Mouse (Mus musculus) limb, embryonic 11.5 days (tissue): ENCODE measurements around the gene Akt2. TPM values are rescaled to one million over a fixed set of nuclear protein-coding genes. Genes with fewer than 3 reads are reported as not detected.

Experiments used
- ATAC-seq: fragments of 200-750 bp; cut with Nextera tagmentation; 2 replicates; pipeline ENCODE4 v1.8.0; 2017; ENCODE audit warnings: low read depth; ENCODE audit not compliant: insufficient number of reproducible peaks, low FRiP score, low TSS enrichment
- DNase-seq: peaks from one replicate; pipeline ENCODE4 v3.0.0-alpha.2; 2015; ENCODE audit warnings: low spot score
- H3K27ac ChIP-seq: fragments of 300-500 bp; sonication (generic); replicated peaks from 2 replicates; pipeline ENCODE4 v1.5.1; 2014; ENCODE audit warnings: low read depth, mild to moderate bottlenecking, low read length
- H3K27me3 ChIP-seq: fragments of 300-500 bp; sonication (generic); 2 replicates; pipeline ENCODE4 v1.6.1; 2014; ENCODE audit warnings: mild to moderate bottlenecking, low read length, mixed read lengths; ENCODE audit not compliant: control insufficient read depth, insufficient read depth
- H3K36me3 ChIP-seq: fragments of 300-500 bp; sonication (generic); 2 replicates; pipeline ENCODE4 v1.6.1; 2014; ENCODE audit warnings: mild to moderate bottlenecking, low read length, moderate library complexity, mixed read lengths; ENCODE audit not compliant: control insufficient read depth, insufficient read depth
- H3K4me1 ChIP-seq: fragments of 300-500 bp; sonication (generic); 2 replicates; pipeline ENCODE4 v1.6.1; 2014; ENCODE audit warnings: low read length, mixed read lengths; ENCODE audit not compliant: control insufficient read depth, insufficient read depth
- H3K4me2 ChIP-seq: fragments of 300-500 bp; sonication (generic); 2 replicates; pipeline ENCODE4 v1.6.1; 2014; ENCODE audit warnings: low read depth, mild to moderate bottlenecking, moderate library complexity; ENCODE audit not compliant: severe bottlenecking
- H3K4me3 ChIP-seq: fragments of 300-500 bp; sonication (generic); 2 replicates; pipeline ENCODE4 v1.5.1; 2014; ENCODE audit warnings: low read depth, low read length
- H3K9ac ChIP-seq: fragments of 300-500 bp; sonication (generic); 2 replicates; pipeline ENCODE4 v1.6.1; 2014; ENCODE audit warnings: mild to moderate bottlenecking, low read length
- H3K9me3 ChIP-seq: fragments of 300-500 bp; sonication (generic); 2 replicates; pipeline ENCODE4 v1.6.1; 2016; ENCODE audit warnings: low read length; ENCODE audit not compliant: control insufficient read depth
- WGBS: fragments of 180-500 bp; shearing (Covaris S2); extraction: QIAGEN DNeasy Blood & Tissue Kit; methylation state at CpG from one replicate; pipeline ENCODE4 v1.1.7; 2014; 5-methylcytosine and 5-hydroxymethylcytosine counted together
- polyA plus RNA-seq: library from polyadenylated mRNA; unstranded; fragments of >200 nt; fragmentation: Nextera tagmentation; extraction: Ambion mirVana; gene quantifications from 2 replicates; pipeline ENCODE4 v1.2.1, GENCODE M21; 2014

Gene Akt2
- polyA plus RNA-seq, 1 experiment from 2014 or later = 85.7 TPM

- H3K4me2 ChIP-seq = 0 out of 2 replicates have a peak overlapping the region, but pooled peaks have one; percentile 14
- H3K9me3 ChIP-seq = no peaks in the 10 kb centered on the region
Measured at GRCm38 (mm10) chr7:27606481-27607254, 15.3 kb downstream of the Akt2 start.

GRCm38 (mm10) chr7:27607580-27607979 is 16.2 kb downstream of the Akt2 start:
- Histone ChIP-seq H3K9me3 (no peaks in the 10 kb centered on the region), H3K27me3 (no peaks in the 10 kb centered on the region), H3K9ac (no peak overlapping the region), H3K36me3 (peaks cover 8% of the 10 kb centered on the region), H3K4me2 (no peak overlapping the region), H3K4me3 (no peak overlapping the region), H3K27ac (no peak overlapping the region), H3K4me1 (peaks cover 12% of the 10 kb centered on the region)
- ATAC-seq = no peak
- no peak for DNase-seq
- 74% methylated on average over 5 of the region's 5 CpGs for WGBS

More at GRCm38 (mm10) chr7:27606481-27607254, 15.3 kb downstream of the Akt2 start:
- H3K4me1 ChIP-seq = peaks cover 12% of the 10 kb centered on the region
- H3K36me3 ChIP-seq = peaks cover 8% of the 10 kb centered on the region
- no peak for ATAC-seq
- H3K4me3 ChIP-seq = no peak overlapping the region
- no peak overlapping the region for H3K9ac ChIP-seq
- H3K27ac ChIP-seq = 0 out of 2 replicates have a peak overlapping the region, but pooled peaks have one; percentile 36
- WGBS = 55% methylated on average over 10 of the region's 10 CpGs
- DNase-seq = no peak
- no peaks in the 10 kb centered on the region for H3K27me3 ChIP-seq

GRCm38 (mm10) chr7:27608130-27608529 is 16.8 kb downstream of the Akt2 start:
- no peak overlapping the region for H3K4me3 ChIP-seq
- no peaks in the 10 kb centered on the region for H3K9me3 ChIP-seq
- DNase-seq (no peak), ATAC-seq (no peak)
- H3K27ac ChIP-seq = no peak overlapping the region
- 87% methylated on average over 3 of the region's 3 CpGs for WGBS
- H3K36me3 ChIP-seq = peaks cover 8% of the 10 kb centered on the region
- no peaks in the 10 kb centered on the region for H3K27me3 ChIP-seq
- H3K9ac ChIP-seq = no peak overlapping the region
- no peak overlapping the region for H3K4me2 ChIP-seq
- peaks cover 12% of the 10 kb centered on the region for H3K4me1 ChIP-seq

- H3K9ac ChIP-seq = no peak overlapping the region
- no peaks in the 10 kb centered on the region for H3K27me3 ChIP-seq
- 94% methylated on average over 4 of the region's 4 CpGs for WGBS
- H3K36me3 ChIP-seq = peaks cover 8% of the 10 kb centered on the region
- no peaks in the 10 kb centered on the region for H3K9me3 ChIP-seq
- no peak overlapping the region for H3K27ac ChIP-seq
- ATAC-seq = no peak
- H3K4me1 ChIP-seq = peaks cover 12% of the 10 kb centered on the region
- no peak overlapping the region for H3K4me3 ChIP-seq
- H3K4me2 ChIP-seq = no peak overlapping the region
- DNase-seq = no peak
Measured at GRCm38 (mm10) chr7:27609285-27609684, 17.9 kb downstream of the Akt2 start.

GRCm38 (mm10) chr7:27609688-27610087 is 18.3 kb downstream of the Akt2 start:
- Histone ChIP-seq H3K4me2 (no peak overlapping the region), H3K4me3 (no peak overlapping the region), H3K27me3 (no peaks in the 10 kb centered on the region), H3K4me1 (peaks cover 12% of the 10 kb centered on the region), H3K27ac (no peak overlapping the region), H3K36me3 (peaks cover 8% of the 10 kb centered on the region), H3K9ac (no peak overlapping the region), H3K9me3 (no peaks in the 10 kb centered on the region)
- 84% methylated on average over 2 of the region's 2 CpGs for WGBS
- ATAC-seq (no peak), DNase-seq (no peak)

- H3K4me3 ChIP-seq = no peak overlapping the region
- H3K27ac ChIP-seq = no peak overlapping the region
- ATAC-seq (no peak), DNase-seq (no peak)
- peaks cover 12% of the 10 kb centered on the region for H3K4me1 ChIP-seq
- no peaks in the 10 kb centered on the region for H3K27me3 ChIP-seq
- 94% methylated on average over 3 of the region's 3 CpGs for WGBS
- no peak overlapping the region for H3K9ac ChIP-seq
- H3K36me3 ChIP-seq = peaks cover 8% of the 10 kb centered on the region
- no peaks in the 10 kb centered on the region for H3K9me3 ChIP-seq
- no peak overlapping the region for H3K4me2 ChIP-seq
Measured at GRCm38 (mm10) chr7:27610370-27610769, 19.0 kb downstream of the Akt2 start.

- DNase-seq (no peak), ATAC-seq (no peak)
- Histone ChIP-seq H3K9me3 (no peaks in the 10 kb centered on the region), H3K4me2 (no peak overlapping the region), H3K27me3 (no peaks in the 10 kb centered on the region), H3K4me3 (no peak overlapping the region), H3K36me3 (peaks cover 8% of the 10 kb centered on the region), H3K4me1 (peaks cover 8% of the 10 kb centered on the region), H3K9ac (no peak overlapping the region), H3K27ac (no peak overlapping the region)
- WGBS = 92% methylated on average over 5 of the region's 5 CpGs
Measured at GRCm38 (mm10) chr7:27610871-27611270, 19.5 kb downstream of the Akt2 start.

- Histone ChIP-seq H3K4me1 (no peaks in the 10 kb centered on the region), H3K4me3 (no peak overlapping the region), H3K4me2 (no peak overlapping the region), H3K27ac (no peak overlapping the region), H3K36me3 (peaks cover 13% of the 10 kb centered on the region), H3K9ac (no peak overlapping the region), H3K9me3 (no peaks in the 10 kb centered on the region), H3K27me3 (no peaks in the 10 kb centered on the region)
- ATAC-seq (no peak), DNase-seq (no peak)
- WGBS = 85% methylated on average over 4 of the region's 4 CpGs
Measured at GRCm38 (mm10) chr7:27612940-27613339, 21.6 kb downstream of the Akt2 start.
